Mouse (Mus musculus): ENCODE results near the gene Zscan10.

Gene Zscan10

DNA sequence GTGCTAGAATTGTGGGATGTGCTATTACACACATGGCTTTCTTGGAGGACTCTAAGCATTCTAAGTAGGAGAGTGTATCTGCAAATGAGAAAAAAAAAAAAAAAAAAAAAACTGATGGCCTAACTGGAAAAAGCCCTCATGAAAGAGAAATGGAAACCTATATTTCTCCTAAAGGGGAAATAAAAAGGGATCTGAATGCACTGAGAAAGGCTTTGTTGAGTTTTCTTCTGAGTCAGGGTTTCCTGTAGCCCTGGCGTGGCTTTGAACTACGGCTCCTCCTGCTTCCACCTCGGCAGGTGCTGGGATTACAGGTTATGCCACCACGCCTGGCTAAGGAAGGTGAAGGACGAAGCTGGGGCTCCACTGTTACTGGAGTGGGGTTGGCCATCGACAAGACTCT, 53.3 kb downstream of the Zscan10 start:
- DNase-seq, result no peak

DNA sequence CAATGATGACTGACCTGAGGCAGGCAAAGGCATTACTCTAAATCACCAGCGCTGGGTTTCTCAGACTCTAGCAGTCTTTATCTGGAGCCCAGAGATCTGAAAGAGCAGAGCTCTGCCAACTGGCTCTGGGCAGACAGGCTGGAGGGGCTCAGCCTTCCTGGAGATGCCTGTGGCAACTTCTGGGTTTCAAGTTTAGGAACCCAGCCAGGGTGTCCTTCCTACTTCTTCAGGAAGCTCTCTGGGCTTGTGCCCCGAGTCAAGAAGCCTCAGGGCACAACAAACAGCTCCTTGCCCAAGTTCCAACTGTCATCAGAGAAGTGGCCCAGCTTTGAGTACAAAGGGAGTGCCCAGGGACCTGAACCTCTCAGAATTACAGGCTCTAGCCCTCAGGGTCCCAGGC, 53.8 kb downstream of the Zscan10 start:
- no peak for DNase-seq

DNA sequence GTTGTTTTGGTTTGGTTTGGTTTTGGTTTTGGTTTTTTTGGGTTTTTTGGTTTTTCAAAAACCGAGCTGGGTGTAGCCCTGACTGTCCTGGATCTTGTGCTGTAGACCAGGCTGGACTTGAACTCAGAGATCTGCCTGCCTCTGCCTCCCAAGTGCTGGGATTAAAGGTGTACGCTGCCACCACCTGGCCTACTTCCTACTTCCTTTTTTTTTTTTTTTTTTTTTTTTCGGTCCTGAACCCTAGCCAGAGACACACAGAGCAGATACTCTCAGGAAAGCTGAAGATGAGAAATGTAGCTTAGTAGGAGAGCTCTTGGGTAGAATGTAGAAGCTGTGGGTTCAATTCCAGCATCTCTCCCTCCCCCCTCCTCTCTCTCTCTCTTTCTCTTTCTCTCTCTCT, 57.8 kb downstream of the Zscan10 start:
- DNase-seq, result no peak

DNA sequence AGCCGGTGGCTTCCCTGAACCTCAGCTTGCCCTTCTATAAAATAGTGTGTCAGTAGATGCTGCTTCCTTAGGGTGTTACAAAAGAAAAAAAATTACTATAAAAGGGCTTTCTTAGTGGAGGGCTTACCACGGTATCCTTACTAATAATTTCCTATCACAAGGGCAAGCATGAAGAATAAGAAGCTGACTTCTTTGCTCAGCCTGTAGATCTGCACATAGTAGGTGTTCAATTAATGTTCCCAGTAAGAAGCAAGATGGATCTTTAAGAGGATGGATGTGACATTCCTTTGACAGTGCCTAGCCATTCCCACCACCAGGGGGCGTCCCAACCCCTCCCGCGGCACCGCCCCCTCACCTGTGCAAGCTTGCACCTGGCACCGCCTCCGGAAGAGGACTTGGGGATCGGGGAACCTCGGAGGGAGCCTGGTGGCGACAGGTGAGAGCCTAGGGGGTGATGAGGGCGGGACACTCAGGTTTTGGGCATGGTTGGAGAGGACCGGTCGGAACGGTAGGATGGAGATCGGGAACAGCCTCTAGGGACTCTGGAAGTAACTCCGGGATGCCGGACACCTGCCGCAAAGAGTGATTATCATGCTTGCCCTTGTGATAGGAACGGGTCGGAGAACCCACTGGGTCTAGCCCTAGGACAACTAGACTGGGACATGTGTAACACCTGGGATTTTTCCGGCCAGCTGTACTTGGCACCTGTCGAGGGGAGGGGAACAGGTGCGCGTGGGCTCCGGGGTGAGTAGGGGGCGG, 59.6 kb downstream of the Zscan10 start, which contains the start of gene Bicdl2:
Gene Bicdl2 (plus strand): TSS at position 390 of the 759 bp plus-strand sequence.
- peak; percentile 36 to 66 for DNase-seq

Data from cerebellum, adult 18-20 months (tissue).